Mouse (Mus musculus) spleen, adult 2 months (tissue): ENCODE data around the gene Txnrd1. TPM values are rescaled to one million over a fixed set of nuclear protein-coding genes. Genes with fewer than 3 reads are reported as not detected.

Source experiments
- DNase-seq, 2 experiments: peaks; one replicate each; pipeline versions ENCODE4 v3.0.0 to v3.0.0-alpha.2; 2012 to 2021; ENCODE audit warnings: low spot score in 2 of 2, low read depth in 1 of 2
- H3K27ac ChIP-seq: fragments of 200-500 bp; 2 replicates; pipeline ENCODE4 v1.5.1; 2012; ENCODE audit warnings: low read length, inconsistent platforms; ENCODE audit not compliant: insufficient read depth
- H3K27me3 ChIP-seq: fragments of 200-500 bp; 2 replicates; pipeline ENCODE4 v1.6.1; 2012; ENCODE audit warnings: mild to moderate bottlenecking, moderate library complexity, low read length, inconsistent platforms; ENCODE audit not compliant: control insufficient read depth, insufficient read depth
- H3K36me3 ChIP-seq: fragments of 200-500 bp; 2 replicates; pipeline ENCODE4 v1.6.1; 2012; ENCODE audit warnings: mild to moderate bottlenecking, low read length, inconsistent platforms; ENCODE audit not compliant: control insufficient read depth, insufficient read depth
- H3K4me1 ChIP-seq: fragments of 200-500 bp; 2 replicates; pipeline ENCODE4 v1.6.1; 2011; ENCODE audit warnings: inconsistent platforms; ENCODE audit not compliant: control insufficient read depth, insufficient read depth, insufficient read length
- H3K4me3 ChIP-seq: fragments of 200-500 bp; 2 replicates; pipeline ENCODE4 v1.5.1; 2011; ENCODE audit warnings: mild to moderate bottlenecking, inconsistent platforms; ENCODE audit not compliant: insufficient read depth, insufficient read length; ENCODE audit errors: extremely low read depth
- CTCF ChIP-seq: fragments of 200-500 bp; IDR thresholded peaks from 2 replicates; pipeline ENCODE4 v1.5.1; 2011; ENCODE audit warnings: mild to moderate bottlenecking, inconsistent platforms; ENCODE audit not compliant: insufficient read depth, insufficient read length, insufficient replicate concordance; ENCODE audit errors: extremely low read depth
- POLR2A ChIP-seq: fragments of 200-500 bp; IDR thresholded peaks from 2 replicates; pipeline ENCODE4 v1.6.1; 2011; ENCODE audit warnings: low read depth, low read length, inconsistent platforms
- WGBS: fragments of 180-500 bp; shearing (Covaris S2); methylation state at CpG from one replicate; pipeline ENCODE4 v1.1.7; 2018; 5-methylcytosine and 5-hydroxymethylcytosine counted together
- polyA plus RNA-seq: library from polyadenylated mRNA; depleted of rRNA; stranded (reverse); fragments of >200 nt; gene quantifications from 2 replicates; pipeline ENCODE4 v1.2.3, GENCODE M21; 2012

Gene Txnrd1
- polyA plus RNA-seq, 1 experiment, result 14.8 TPM

DNA sequence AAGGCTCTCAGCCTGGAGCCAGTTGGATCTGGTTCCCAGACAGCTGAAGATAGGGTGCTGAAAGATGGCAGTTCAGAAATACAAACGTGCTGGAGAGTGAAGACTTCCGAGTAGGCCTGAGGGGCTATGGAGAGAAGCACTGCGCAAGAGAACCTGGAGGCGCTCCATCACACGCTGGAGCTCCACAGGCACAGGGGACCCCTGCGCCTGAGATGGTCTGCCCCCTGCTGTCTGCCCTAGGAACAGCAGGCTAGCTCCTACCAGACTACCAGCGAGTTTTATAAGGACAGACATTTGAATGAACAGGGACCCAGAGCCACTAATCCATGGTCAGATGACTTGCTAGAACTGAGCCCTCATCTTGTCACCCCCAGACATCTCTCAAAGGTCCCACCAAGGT is 67.7 kb downstream of the Txnrd1 start:
- WGBS, result 5% methylated on average over 7 of the region's 7 CpGs
- peak; percentile 93 for TF ChIP-seq CTCF
- TF ChIP-seq POLR2A, result no peak
- DNase-seq, result peak; percentile 44 to 86

DNA sequence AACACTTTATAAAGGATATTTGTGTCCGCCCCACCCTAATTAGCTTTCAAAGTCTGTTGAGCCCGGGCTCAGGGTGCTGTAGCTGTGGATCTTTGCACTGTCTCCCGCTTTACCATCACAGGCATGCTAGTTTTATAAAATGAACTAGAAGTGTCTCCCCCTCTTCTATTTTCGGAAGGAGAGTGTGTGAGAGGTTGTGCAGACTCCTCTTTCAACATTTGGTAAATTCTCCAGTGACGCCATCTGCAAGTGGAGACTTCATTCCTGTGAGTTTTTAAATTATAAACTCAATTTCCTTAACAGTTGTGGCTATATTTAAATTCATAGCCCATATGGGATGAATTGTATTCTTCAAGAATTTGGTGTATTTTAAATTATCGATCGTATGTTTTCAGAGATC is 74.8 kb downstream of the Txnrd1 start:
- no peaks in the 10 kb centered on the region for H3K27me3 ChIP-seq
- no peaks in the 10 kb centered on the region for H3K4me1 ChIP-seq
- no peak for DNase-seq
- no peak overlapping the region for H3K4me3 ChIP-seq
- TF ChIP-seq POLR2A, result no peak
- TF ChIP-seq CTCF, result no peak
- WGBS, result 91% methylated on average over 7 of the region's 7 CpGs
- H3K27ac ChIP-seq, result no peak overlapping the region
- H3K36me3 ChIP-seq, result no peaks in the 10 kb centered on the region

More for the DNA sequence above, 67.7 kb downstream of the Txnrd1 start:
- peaks cover 3% of the 10 kb centered on the region; the same call in 1 of the 2 replicates for H3K36me3 ChIP-seq
- H3K27ac ChIP-seq, result no peak overlapping the region
- H3K27me3 ChIP-seq, result no peaks in the 10 kb centered on the region
- H3K4me1 ChIP-seq, result no peaks in the 10 kb centered on the region; the same call in 1 of the 2 replicates
- H3K4me3 ChIP-seq, result no peak overlapping the region

DNA sequence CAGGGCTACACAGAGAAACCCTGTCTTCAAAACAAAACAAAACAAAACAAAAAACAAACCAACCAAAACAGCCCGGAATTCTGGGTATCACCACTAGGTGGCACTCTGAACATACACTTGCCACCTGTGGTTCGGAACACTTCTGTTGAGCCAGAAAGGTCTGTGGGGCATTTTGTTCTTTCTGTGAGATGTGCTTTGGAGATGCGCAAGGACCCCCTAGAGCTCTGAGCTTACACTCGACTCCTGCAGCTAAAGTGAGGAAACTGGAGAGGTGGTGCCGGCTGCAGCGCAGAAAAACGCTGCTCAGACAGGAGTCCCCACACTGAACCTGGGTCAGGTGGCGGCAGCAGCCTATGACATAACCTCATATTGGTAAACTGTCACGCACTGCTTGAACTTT is 75.6 kb downstream of the Txnrd1 start:
- H3K36me3 ChIP-seq, result no peaks in the 10 kb centered on the region
- WGBS, result 22% methylated on average over 9 of the region's 9 CpGs
- no peaks in the 10 kb centered on the region for H3K27me3 ChIP-seq
- H3K27ac ChIP-seq, result no peak overlapping the region
- TF ChIP-seq POLR2A, result no peak
- peak; percentile 72; the same call in 1 of the 2 replicates for TF ChIP-seq CTCF
- H3K4me3 ChIP-seq, result no peak overlapping the region
- H3K4me1 ChIP-seq, result no peaks in the 10 kb centered on the region
- peak; percentile 50 for DNase-seq

DNA sequence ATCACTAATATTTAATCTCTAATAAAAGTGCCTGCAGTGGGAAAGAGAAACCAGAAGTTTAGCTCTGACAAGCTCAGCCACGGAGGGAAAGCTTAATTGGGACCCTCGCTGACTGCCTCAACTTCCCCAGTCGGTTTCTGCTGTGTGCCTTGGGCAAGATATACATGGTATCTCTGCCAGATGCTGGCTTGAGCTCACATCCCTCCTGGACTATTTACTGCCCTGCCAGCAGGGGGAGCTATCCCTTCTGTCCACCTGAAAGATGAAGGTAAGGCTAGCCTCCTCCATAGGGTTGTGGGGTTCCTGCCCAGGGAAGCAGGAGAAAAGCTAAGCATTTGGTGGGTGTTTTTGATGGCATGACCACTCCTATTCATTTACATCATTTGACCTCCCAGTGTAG is 76.4 kb downstream of the Txnrd1 start:
- H3K27ac ChIP-seq, result no peak overlapping the region
- peak; percentile 44; the same call in 1 of the 2 replicates for TF ChIP-seq CTCF
- TF ChIP-seq POLR2A, result no peak
- H3K4me1 ChIP-seq, result no peaks in the 10 kb centered on the region
- H3K36me3 ChIP-seq, result no peaks in the 10 kb centered on the region
- H3K27me3 ChIP-seq, result no peaks in the 10 kb centered on the region
- DNase-seq, result peak in 1 of 2 experiments; percentile 43
- WGBS, result 65% methylated on average over 3 of the region's 3 CpGs
- no peak overlapping the region for H3K4me3 ChIP-seq

DNA sequence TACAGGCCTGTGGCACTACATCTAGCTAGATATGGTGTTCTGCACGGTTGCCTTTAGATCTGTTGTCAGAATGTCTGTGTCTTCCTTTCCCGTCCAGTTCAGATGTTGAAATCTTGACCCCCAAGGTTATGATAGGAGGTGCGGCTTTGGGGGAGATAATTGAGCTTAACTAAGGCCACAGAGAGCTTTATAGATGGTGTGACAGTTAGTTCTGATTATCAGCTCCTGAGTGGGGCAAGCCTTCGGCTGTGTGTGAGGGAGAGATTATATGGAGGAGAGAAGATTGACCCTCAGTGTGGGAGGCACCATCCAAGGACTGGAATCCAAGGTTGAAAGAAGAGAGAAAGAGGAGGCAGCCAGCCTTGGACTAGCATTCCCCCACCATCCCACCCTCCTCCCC is 79.5 kb downstream of the Txnrd1 start:
- Histone ChIP-seq H3K27ac (no peak overlapping the region), H3K4me3 (no peak overlapping the region), H3K36me3 (no peaks in the 10 kb centered on the region), H3K27me3 (no peaks in the 10 kb centered on the region), H3K4me1 (no peaks in the 10 kb centered on the region)
- TF ChIP-seq POLR2A (no peak), CTCF (no peak)
- 85% methylated on average over 4 of the region's 4 CpGs for WGBS
- DNase-seq, result no peak

DNA sequence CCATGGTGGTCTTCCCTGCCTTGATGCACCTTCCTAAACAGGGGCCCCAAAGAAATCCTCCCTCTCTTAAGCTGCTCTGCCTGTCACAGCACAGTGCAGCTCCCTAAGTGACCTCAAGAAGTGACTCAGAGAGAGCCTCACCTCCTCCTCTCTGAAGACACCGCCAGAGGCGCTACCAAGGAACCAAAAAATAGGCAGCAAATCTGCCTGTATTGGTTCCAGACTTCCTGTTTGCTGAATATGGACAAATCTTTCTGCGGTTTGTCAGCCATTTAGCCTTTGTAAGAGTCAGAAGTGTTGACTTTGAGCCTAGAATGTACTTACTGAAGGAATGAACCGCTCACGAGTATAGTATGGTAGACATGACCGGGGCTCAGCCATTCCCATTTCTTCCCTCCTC is 80.0 kb downstream of the Txnrd1 start:
- H3K4me3 ChIP-seq, result no peak overlapping the region
- no peak overlapping the region for H3K27ac ChIP-seq
- no peaks in the 10 kb centered on the region for H3K27me3 ChIP-seq
- 55% methylated on average over 6 of the region's 6 CpGs for WGBS
- H3K4me1 ChIP-seq, result no peaks in the 10 kb centered on the region
- TF ChIP-seq CTCF, result no peak
- no peaks in the 10 kb centered on the region for H3K36me3 ChIP-seq
- no peak for DNase-seq

DNA sequence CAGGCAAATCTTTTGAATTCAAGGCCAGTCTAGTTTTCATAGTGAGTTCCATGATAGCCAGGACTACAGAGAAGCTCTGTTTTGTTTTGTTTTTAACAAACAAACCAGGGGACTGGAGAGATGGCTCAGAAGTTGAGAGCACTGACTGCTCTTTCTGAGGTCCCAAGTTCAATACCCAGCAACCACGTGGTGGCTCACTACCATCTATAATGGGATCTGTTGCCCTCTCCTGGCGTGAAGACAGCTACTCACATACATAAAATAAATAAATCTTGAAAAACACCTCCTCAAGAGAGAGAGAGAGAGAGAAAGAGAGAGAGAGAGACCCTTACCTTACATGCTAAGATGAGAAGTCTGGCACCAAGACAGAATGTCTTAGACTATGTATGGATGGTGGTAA is 84.9 kb downstream of the Txnrd1 start:
- DNase-seq, result no peak
- Histone ChIP-seq H3K27me3 (no peaks in the 10 kb centered on the region), H3K36me3 (no peaks in the 10 kb centered on the region), H3K4me1 (peaks cover 6% of the 10 kb centered on the region; the same call in 1 of the 2 replicates), H3K4me3 (no peak overlapping the region), H3K27ac (no peak overlapping the region)
- no peak for TF ChIP-seq POLR2A
- no peak for TF ChIP-seq CTCF
- WGBS, result 66% methylated on average over 2 of the region's 2 CpGs
